Mouse (Mus musculus): ENCODE data around the gene Lmntd1. TPM values are rescaled to one million over a fixed set of nuclear protein-coding genes. Genes with fewer than 3 reads are reported as not detected.

Gene Lmntd1
- 0.98 and 1.1 TPM in 2 replicates for polyA plus RNA-seq (2012; rRNA removed)

GRCm38 (mm10) chr6:145614219-145614618 lies at the start of gene Lmntd1:
TSS of gene Lmntd1 (minus strand) at chr6:145614319.

DNA sequence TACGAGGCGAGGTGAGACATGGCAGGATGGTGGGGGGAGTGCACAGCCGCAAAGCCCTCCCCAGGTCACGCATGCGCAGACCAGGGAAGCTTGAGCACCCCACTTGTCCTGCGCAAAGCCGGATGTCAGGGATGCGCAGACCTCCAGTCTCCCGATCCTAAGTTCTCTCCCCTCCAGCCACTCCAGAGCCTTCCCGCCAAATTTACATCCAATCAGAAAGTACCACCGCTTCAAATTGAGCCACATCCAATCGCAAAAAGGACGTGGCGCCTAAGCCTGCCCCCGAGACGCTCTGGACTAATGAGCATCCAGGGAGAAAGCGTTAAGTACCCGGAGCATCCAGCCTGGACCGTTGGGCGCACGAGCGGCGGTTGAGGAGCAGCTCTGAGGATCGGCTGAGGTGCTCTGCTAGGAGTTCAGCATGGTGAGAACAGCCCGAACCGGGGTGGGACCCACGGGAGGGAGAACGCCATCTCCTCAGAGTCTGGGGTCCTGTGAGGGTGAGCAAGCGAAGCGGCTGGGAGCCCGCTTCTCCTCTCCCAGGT lies 1.6 kb upstream of the Lmntd1 start, which contains the start of gene Tuba3b:
Gene Tuba3b, plus strand, starts transcription at position 92 of the 545 bp plus-strand sequence.

Other genes with a start within 250 kb of the Lmntd1 start
- not detected in 2 replicates for gene Tuba3b, start 1.4 kb upstream of the Lmntd1 start, polyA plus RNA-seq (2012; rRNA removed)
- gene Rassf8, start 132.4 kb upstream of the Lmntd1 start, polyA plus RNA-seq (2012; rRNA removed), result 9.5 and 10.3 TPM in 2 replicates